Mouse (Mus musculus) limb, embryonic 12.5 days (tissue): ENCODE measurements around the gene Immt. TPM values are rescaled to one million over a fixed set of nuclear protein-coding genes. Genes with fewer than 3 reads are reported as not detected.
A peak's percentile ranks its signal among the peaks of the same experiment; 100 is the strongest.

ENCODE experiments used
- ATAC-seq: fragments of 200-750 bp; cut with Nextera tagmentation; 2 replicates; pipeline ENCODE4 v1.8.0; 2017; ENCODE audit warnings: low read depth, moderate TSS enrichment; ENCODE audit not compliant: insufficient number of reproducible peaks, insufficient read depth, low FRiP score, low TSS enrichment
- H3K27ac ChIP-seq: fragments of 300-500 bp; sonication (generic); 2 replicates; pipeline ENCODE4 v1.5.1; 2016; ENCODE audit warnings: mild to moderate bottlenecking, moderate library complexity
- H3K27me3 ChIP-seq: fragments of 300-500 bp; sonication (generic); 2 replicates; pipeline ENCODE4 v1.6.1; 2016; ENCODE audit warnings: mild to moderate bottlenecking, moderate library complexity
- H3K36me3 ChIP-seq: fragments of 300-500 bp; sonication (generic); 2 replicates; pipeline ENCODE4 v1.6.1; 2016; ENCODE audit warnings: mild to moderate bottlenecking, moderate library complexity
- H3K4me1 ChIP-seq: fragments of 300-500 bp; sonication (generic); replicated peaks from 2 replicates; pipeline ENCODE4 v1.6.1; 2016
- H3K4me2 ChIP-seq: fragments of 300-500 bp; sonication (generic); 2 replicates; pipeline ENCODE4 v1.6.1; 2016; ENCODE audit warnings: mild to moderate bottlenecking, moderate library complexity
- H3K4me3 ChIP-seq: fragments of 300-500 bp; sonication (generic); replicated peaks from 2 replicates; pipeline ENCODE4 v1.5.1; 2016; ENCODE audit warnings: mild to moderate bottlenecking
- H3K9ac ChIP-seq: fragments of 300-500 bp; sonication (generic); replicated peaks from 2 replicates; pipeline ENCODE4 v1.6.1; 2016; ENCODE audit warnings: mild to moderate bottlenecking, moderate library complexity
- H3K9me3 ChIP-seq: fragments of 300-500 bp; sonication (generic); 2 replicates; pipeline ENCODE4 v1.6.1; 2016; ENCODE audit warnings: mild to moderate bottlenecking, moderate library complexity
- WGBS: fragments of 180-500 bp; shearing (Covaris S2); methylation state at CpG from one replicate; pipeline ENCODE4 v1.1.7; 2016; 5-methylcytosine and 5-hydroxymethylcytosine counted together
- polyA plus RNA-seq: library from polyadenylated mRNA; unstranded; fragments of >200 nt; fragmentation: Nextera tagmentation; extraction: Ambion mirVana; gene quantifications from 2 replicates; pipeline ENCODE4 v1.2.1, GENCODE M21; 2016

Gene Immt
- polyA plus RNA-seq, 1 experiment from 2014 or later, result 178 TPM

GRCm38 (mm10) chr6:71812820-71813219 is 18.3 kb upstream of the Immt start:
- H3K4me3 ChIP-seq, result no peak overlapping the region
- no peak overlapping the region for H3K27ac ChIP-seq
- no peak overlapping the region for H3K9ac ChIP-seq
- no peaks in the 10 kb centered on the region for H3K9me3 ChIP-seq
- no peak overlapping the region for H3K4me2 ChIP-seq
- ATAC-seq, result no peak
- H3K4me1 ChIP-seq, result no peaks in the 10 kb centered on the region
- H3K27me3 ChIP-seq, result no peaks in the 10 kb centered on the region
- 88% methylated on average over 2 of the region's 2 CpGs for WGBS
- H3K36me3 ChIP-seq, result peaks cover 62% of the 10 kb centered on the region

- H3K27ac ChIP-seq, result no peak overlapping the region
- H3K9me3 ChIP-seq, result no peaks in the 10 kb centered on the region
- H3K4me1 ChIP-seq, result 0 out of 2 replicates have a peak, but pooled peaks cover 10% of the 10 kb centered on the region
- no peaks in the 10 kb centered on the region for H3K27me3 ChIP-seq
- no peak for ATAC-seq
- H3K36me3 ChIP-seq, result peaks cover 38% of the 10 kb centered on the region
- no peak overlapping the region for H3K9ac ChIP-seq
- no peak overlapping the region for H3K4me3 ChIP-seq
- no peak overlapping the region for H3K4me2 ChIP-seq
- 91% methylated on average over 5 of the region's 5 CpGs for WGBS
These were observed 11.3 kb upstream of the Immt start for GRCm38 (mm10) chr6:71819764-71820292.

- ATAC-seq, result peak; percentile 32; the same call in 1 of the 2 replicates
- 1% methylated on average over 7 of the region's 7 CpGs for WGBS
- 0 out of 2 replicates have a peak overlapping the region, but pooled peaks have one; percentile 60 for H3K27ac ChIP-seq
These were observed 8.0 kb upstream of the Immt start for GRCm38 (mm10) chr6:71823085-71823484.

GRCm38 (mm10) chr6:71823488-71823887 is 7.6 kb upstream of the Immt start:
- Histone ChIP-seq H3K4me2 (peak overlapping the region; percentile 73), H3K27ac (peak overlapping the region; percentile 60; the same call in 1 of the 2 replicates), H3K4me3 (peak overlapping the region; percentile 67), H3K36me3 (peaks cover 2% of the 10 kb centered on the region), H3K27me3 (no peaks in the 10 kb centered on the region), H3K4me1 (0 out of 2 replicates have a peak, but pooled peaks cover 10% of the 10 kb centered on the region), H3K9me3 (no peaks in the 10 kb centered on the region), H3K9ac (peak overlapping the region; percentile 62)
- WGBS, result under 1% methylated on average over 19 of the region's 19 CpGs
- peak; percentile 90 for ATAC-seq

More at GRCm38 (mm10) chr6:71823085-71823484, 8.0 kb upstream of the Immt start:
- 0 out of 2 replicates have a peak, but pooled peaks cover 10% of the 10 kb centered on the region for H3K4me1 ChIP-seq
- H3K27me3 ChIP-seq, result no peaks in the 10 kb centered on the region
- peak overlapping the region; percentile 73 for H3K4me2 ChIP-seq
- H3K9ac ChIP-seq, result peak overlapping the region; percentile 62
- H3K4me3 ChIP-seq, result peak overlapping the region; percentile 67
- no peaks in the 10 kb centered on the region for H3K9me3 ChIP-seq
- peaks cover 6% of the 10 kb centered on the region for H3K36me3 ChIP-seq

GRCm38 (mm10) chr6:71823961-71824360 is 7.2 kb upstream of the Immt start:
- H3K4me3 ChIP-seq, result peak overlapping the region; percentile 67
- H3K36me3 ChIP-seq, result no peaks in the 10 kb centered on the region
- H3K27me3 ChIP-seq, result no peaks in the 10 kb centered on the region
- WGBS, result 36% methylated on average over 3 of the region's 3 CpGs
- no peaks in the 10 kb centered on the region for H3K9me3 ChIP-seq
- H3K4me1 ChIP-seq, result 0 out of 2 replicates have a peak, but pooled peaks cover 10% of the 10 kb centered on the region
- ATAC-seq, result no peak
- no peak overlapping the region; the same call in 1 of the 2 replicates for H3K27ac ChIP-seq
- no peak overlapping the region for H3K9ac ChIP-seq
- H3K4me2 ChIP-seq, result peak overlapping the region; percentile 73

GRCm38 (mm10) chr6:71826869-71827268 is 4.3 kb upstream of the Immt start, which contains the start of gene Mrpl35:
TSS of gene Mrpl35 (minus strand) at chr6:71826969.
- Histone ChIP-seq H3K4me3 (no peak within 1 kb of the TSS), H3K36me3 (no peaks in the 10 kb centered on the region), H3K27me3 (no peaks in the 10 kb centered on the region), H3K27ac (no peak within 1 kb of the TSS), H3K4me2 (no peak within 1 kb of the TSS), H3K4me1 (0 out of 2 replicates have a peak, but pooled peaks cover 9% of the 10 kb centered on the region), H3K9ac (no peak within 1 kb of the TSS), H3K9me3 (no peaks in the 10 kb centered on the region)
- no peak for ATAC-seq
- 47% methylated on average over 1 of the region's 1 CpGs for WGBS

GRCm38 (mm10) chr6:71829768-71830167 is 1.4 kb upstream of the Immt start:
- Histone ChIP-seq H3K27ac (no peak overlapping the region), H3K4me3 (no peak overlapping the region), H3K9me3 (no peaks in the 10 kb centered on the region), H3K36me3 (peaks cover 6% of the 10 kb centered on the region; the same call in 1 of the 2 replicates), H3K4me1 (peaks cover 12% of the 10 kb centered on the region), H3K27me3 (no peaks in the 10 kb centered on the region), H3K4me2 (no peak overlapping the region), H3K9ac (no peak overlapping the region)
- 91% methylated on average over 9 of the region's 9 CpGs for WGBS
- no peak for ATAC-seq

- Histone ChIP-seq H3K4me3 (peak overlapping the region; percentile 87), H3K9me3 (no peaks in the 10 kb centered on the region), H3K36me3 (peaks cover 19% of the 10 kb centered on the region; the same call in 1 of the 2 replicates), H3K9ac (peak overlapping the region; percentile 87), H3K27me3 (no peaks in the 10 kb centered on the region), H3K4me2 (peak overlapping the region; percentile 68), H3K4me1 (peaks cover 12% of the 10 kb centered on the region), H3K27ac (peak overlapping the region; percentile 89)
- peak; percentile 99 for ATAC-seq
- WGBS, result under 1% methylated on average over 21 of the region's 21 CpGs
These were observed 440 bp downstream of the Immt start for GRCm38 (mm10) chr6:71831581-71831960.

- no peak overlapping the region for H3K9ac ChIP-seq
- peaks cover 19% of the 10 kb centered on the region; the same call in 1 of the 2 replicates for H3K36me3 ChIP-seq
- 82% methylated on average over 2 of the region's 2 CpGs for WGBS
- H3K4me1 ChIP-seq, result peaks cover 12% of the 10 kb centered on the region
- no peak overlapping the region for H3K4me3 ChIP-seq
- no peak overlapping the region for H3K4me2 ChIP-seq
- no peaks in the 10 kb centered on the region for H3K27me3 ChIP-seq
- H3K9me3 ChIP-seq, result no peaks in the 10 kb centered on the region
- H3K27ac ChIP-seq, result no peak overlapping the region
- ATAC-seq, result no peak
These were observed 5.7 kb downstream of the Immt start for GRCm38 (mm10) chr6:71836811-71837210.

- Histone ChIP-seq H3K4me1 (no peaks in the 10 kb centered on the region), H3K9me3 (no peaks in the 10 kb centered on the region), H3K36me3 (peaks cover 18% of the 10 kb centered on the region; the same call in 1 of the 2 replicates), H3K4me2 (no peak overlapping the region), H3K27me3 (no peaks in the 10 kb centered on the region), H3K9ac (no peak overlapping the region), H3K4me3 (no peak overlapping the region), H3K27ac (no peak overlapping the region)
- ATAC-seq, result no peak
These were observed 8.7 kb downstream of the Immt start for GRCm38 (mm10) chr6:71839815-71840214.

- ATAC-seq, result no peak
- Histone ChIP-seq H3K36me3 (peaks cover 22% of the 10 kb centered on the region; the same call in 1 of the 2 replicates), H3K27ac (no peak overlapping the region), H3K9ac (no peak overlapping the region), H3K4me2 (no peak overlapping the region), H3K4me3 (no peak overlapping the region), H3K4me1 (no peaks in the 10 kb centered on the region), H3K9me3 (no peaks in the 10 kb centered on the region), H3K27me3 (no peaks in the 10 kb centered on the region)
- 94% methylated on average over 1 of the region's 1 CpGs for WGBS
These were observed 9.6 kb downstream of the Immt start for GRCm38 (mm10) chr6:71840597-71841290.
